ENCODE assay signal across 18 mouse cellular contexts in the genomic region with DNA sequence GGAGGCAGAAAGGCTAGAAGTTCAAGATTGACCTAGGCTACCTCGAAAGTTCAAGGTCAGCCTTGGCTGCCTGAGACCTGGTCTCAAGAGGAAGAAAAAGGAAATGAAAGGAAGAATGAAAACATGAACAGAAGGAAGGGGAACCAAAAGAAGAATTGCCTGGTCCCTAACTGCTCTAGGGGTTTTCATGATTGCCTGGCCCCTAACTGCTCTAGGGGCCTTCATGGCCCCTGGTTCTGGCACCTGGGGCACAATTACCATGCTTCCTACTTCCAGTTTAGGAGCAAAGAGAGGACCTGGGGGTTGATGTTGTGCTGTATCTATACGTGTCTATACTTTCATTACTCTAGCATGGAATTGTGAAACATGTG.
"Had no signal": no experiment of that assay in that cellular context is flagged by ENCODE, and none has a peak within 500 bp of the region (broad histone marks: within the 10 kb centered on the region; RNA-seq: fewer than 3 reads in every experiment).

No protein-coding gene starts in this region.

- H3K36me3 ChIP-seq: limb, embryonic 10.5 days; limb, embryonic 13.5 days; lung, embryonic 15.5 days; midbrain, embryonic 13.5 days had no signal

- H3K4me3 ChIP-seq: limb, embryonic 10.5 days; limb, embryonic 13.5 days; lung, embryonic 15.5 days; midbrain, embryonic 13.5 days had no signal

- ATAC-seq: inflammation-experienced regulatory T-cells, adult 6 months; intestine, embryonic 16.5 days; midbrain, embryonic 13.5 days had no signal

- H3K4me1 ChIP-seq: lung, embryonic 15.5 days; midbrain, embryonic 13.5 days had no signal

- H3K27me3 ChIP-seq: lung, embryonic 15.5 days; midbrain, embryonic 13.5 days had no signal

- H3K9ac ChIP-seq: limb, embryonic 13.5 days; lung, embryonic 15.5 days; midbrain, embryonic 13.5 days had no signal

- DNase-seq: kidney, adult 18-20 months; kidney, adult 9 months; kidney, postnatal 14 days; kidney, postnatal 4 days; lung, adult 18-20 months; lung, postnatal 10 days; lung, postnatal 36 days; retina, postnatal 1 day; right cerebral cortex, postnatal 25 days; spleen, adult 18-20 months; thymus, adult 18-20 months; thymus, postnatal 36 days had no signal

- H3K27ac ChIP-seq: limb, embryonic 10.5 days; limb, embryonic 13.5 days; lung, embryonic 15.5 days; midbrain, embryonic 13.5 days had no signal

- H3K4me2 ChIP-seq: limb, embryonic 13.5 days; lung, embryonic 15.5 days; midbrain, embryonic 13.5 days had no signal

- H3K9me3 ChIP-seq: limb, embryonic 10.5 days; limb, embryonic 13.5 days; lung, embryonic 15.5 days; midbrain, embryonic 13.5 days had no signal
